ENCODE assay signal across 8 mouse cellular contexts in genomic region chr10:44459321-44460000, GRCm38 (mm10).
DNase-seq lines count a peak whose midpoint lies in the region; ATAC-seq and TF ChIP-seq lines count a peak whose summit lies in the region.

No protein-coding gene starts in this region.

- WGBS in kidney, postnatal 0 days: 11% methylated on average over 11 of the region's 11 CpGs
- WGBS in forebrain, embryonic 15.5 days: 8% methylated on average over 11 of the region's 11 CpGs
- WGBS in limb, embryonic 13.5 days: 9% methylated on average over 11 of the region's 11 CpGs
- WGBS in olfactory bulb, adult 2 months: 17% methylated on average over 11 of the region's 11 CpGs

- no peaks in the 10 kb centered on the region for H3K9me3 ChIP-seq in kidney, postnatal 0 days (replicated peaks; ENCODE audit: low read length)
- H3K9me3 ChIP-seq in forebrain, embryonic 15.5 days: no peaks in the 10 kb centered on the region
- H3K9me3 ChIP-seq in limb, embryonic 13.5 days: no peaks in the 10 kb centered on the region

- ATAC-seq in kidney, postnatal 0 days (replicated peaks; ENCODE audit: low FRiP score, low read depth): no peak
- no peak for ATAC-seq in forebrain, embryonic 15.5 days (replicated peaks)
- ATAC-seq in limb, embryonic 13.5 days (ENCODE audit: low FRiP score, low read depth): no peak

- no peak for TF ChIP-seq CTCF in kidney, postnatal 0 days (IDR thresholded peaks at IDR 0.05; ENCODE audit: low read depth)
- no peak for TF ChIP-seq CTCF in olfactory bulb, adult 2 months (IDR thresholded peaks at IDR 0.05; ENCODE audit: insufficient read depth, low read depth, low read length)

- 0 out of 2 replicates have a peak, but pooled peaks cover 6% of the 10 kb centered on the region for H3K27me3 ChIP-seq in kidney, postnatal 0 days (ENCODE audit: insufficient read depth, low read length)
- peaks cover 60% of the 10 kb centered on the region for H3K27me3 ChIP-seq in forebrain, embryonic 15.5 days
- H3K27me3 ChIP-seq in limb, embryonic 13.5 days: peaks cover 58% of the 10 kb centered on the region

- H3K27ac ChIP-seq in kidney, postnatal 0 days: no peak overlapping the region
- H3K27ac ChIP-seq in forebrain, embryonic 15.5 days (replicated peaks): no peak overlapping the region
- no peak overlapping the region for H3K27ac ChIP-seq in limb, embryonic 13.5 days
- peak overlapping the region; percentile 60 for H3K27ac ChIP-seq in olfactory bulb, adult 2 months (ENCODE audit: insufficient read depth, low read depth, low read length)

- H3K9ac ChIP-seq in kidney, postnatal 0 days (ENCODE audit: low read depth, low read length): no peak overlapping the region
- no peak overlapping the region for H3K9ac ChIP-seq in forebrain, embryonic 15.5 days (replicated peaks)
- H3K9ac ChIP-seq in limb, embryonic 13.5 days: no peak overlapping the region

- peak overlapping the region; percentile 89 for H3K4me2 ChIP-seq in kidney, postnatal 0 days (ENCODE audit: low read length)
- H3K4me2 ChIP-seq in forebrain, embryonic 15.5 days (replicated peaks): peak overlapping the region; percentile 99
- peak overlapping the region; percentile 98 for H3K4me2 ChIP-seq in limb, embryonic 13.5 days (replicated peaks)

- no peak for DNase-seq in kidney, postnatal 0 days (ENCODE audit: low spot score)
- DNase-seq in kidney, postnatal 25 days: no peak
- DNase-seq in gastrocnemius, adult 18-20 months (ENCODE audit: low spot score): no peak
- DNase-seq in spleen, postnatal 10 days (ENCODE audit: low spot score in 2 of 2): no peak
- no peak for DNase-seq in right cerebral cortex, adult 2 months (ENCODE audit: low spot score in 2 of 2)

- 0 out of 2 replicates have a peak, but pooled peaks cover 9% of the 10 kb centered on the region for H3K4me1 ChIP-seq in kidney, postnatal 0 days (replicated peaks; ENCODE audit: insufficient read depth, low read length)
- peaks cover 34% of the 10 kb centered on the region for H3K4me1 ChIP-seq in forebrain, embryonic 15.5 days
- H3K4me1 ChIP-seq in limb, embryonic 13.5 days: peaks cover 27% of the 10 kb centered on the region
- H3K4me1 ChIP-seq in olfactory bulb, adult 2 months (ENCODE audit: control insufficient read depth, insufficient read depth, low read length): peaks cover 4% of the 10 kb centered on the region

- TF ChIP-seq POLR2A in olfactory bulb, adult 2 months (IDR thresholded peaks at IDR 0.05; ENCODE audit: insufficient read depth, low read depth, low read length): no peak

- peak overlapping the region; percentile 57 for H3K4me3 ChIP-seq in kidney, postnatal 0 days (replicated peaks; ENCODE audit: low read depth, low read length)
- peak overlapping the region; percentile 47 for H3K4me3 ChIP-seq in forebrain, embryonic 15.5 days
- peak overlapping the region; percentile 62 for H3K4me3 ChIP-seq in limb, embryonic 13.5 days
- peak overlapping the region; percentile 12; the same call in 1 of the 2 replicates for H3K4me3 ChIP-seq in olfactory bulb, adult 2 months (ENCODE audit: insufficient read depth, low read depth, low read length)

- no peaks in the 10 kb centered on the region for H3K36me3 ChIP-seq in kidney, postnatal 0 days (ENCODE audit: insufficient read depth, low read length)
- H3K36me3 ChIP-seq in forebrain, embryonic 15.5 days: no peaks in the 10 kb centered on the region
- H3K36me3 ChIP-seq in limb, embryonic 13.5 days: no peaks in the 10 kb centered on the region

Comparison
In these comparisons a context has a peak if more than half of its experiments do, and no peak if none do; other contexts are left out.
1. H3K4me3 ChIP-seq: peak in every context shown above with its lines; median percentile 62 in limb, embryonic 13.5 days; 57 in kidney, postnatal 0 days; 47 in forebrain, embryonic 15.5 days; 12 in olfactory bulb, adult 2 months.